Mouse (Mus musculus) right cerebral cortex, adult 2 months (tissue): Measurements from ENCODE around the gene Pgc.

Experiments used
- DNase-seq, 2 experiments: peaks; one replicate each; pipeline ENCODE4 v3.0.0; 2021 to 2022; ENCODE audit warnings: low spot score in 2 of 2

Gene Pgc

GRCm38 (mm10) chr17:47708972-47709371 lies 17.7 kb upstream of the Pgc start:
- no peak for DNase-seq

GRCm38 (mm10) chr17:47710036-47710435 lies 16.6 kb upstream of the Pgc start:
- DNase-seq = no peak

GRCm38 (mm10) chr17:47711883-47712282 lies 14.8 kb upstream of the Pgc start:
- DNase-seq = no peak

- DNase-seq = no peak
Observed at GRCm38 (mm10) chr17:47712889-47713571, 13.6 kb upstream of the Pgc start.

GRCm38 (mm10) chr17:47715037-47715436 lies 11.6 kb upstream of the Pgc start:
- no peak for DNase-seq

- DNase-seq = no peak
Observed at GRCm38 (mm10) chr17:47721183-47721582, 5.5 kb upstream of the Pgc start.

GRCm38 (mm10) chr17:47730633-47731575 lies 4.3 kb downstream of the Pgc start:
- DNase-seq = no peak

- no peak for DNase-seq
Observed at GRCm38 (mm10) chr17:47735553-47736100, 9.0 kb downstream of the Pgc start.

- DNase-seq = peak; percentile 97 to 98
Observed at GRCm38 (mm10) chr17:47736856-47737255, 10.2 kb downstream of the Pgc start, which contains the start of gene Tfeb. TSS of gene Tfeb (plus strand) at chr17:47737030.

- peak; percentile 53 to 75 for DNase-seq
Observed at GRCm38 (mm10) chr17:47737271-47738065, 10.8 kb downstream of the Pgc start.

- peak in 1 of 2 experiments; percentile 5 for DNase-seq
Observed at GRCm38 (mm10) chr17:47738066-47738878, 11.6 kb downstream of the Pgc start.

GRCm38 (mm10) chr17:47738879-47739798 lies 12.5 kb downstream of the Pgc start:
- no peak for DNase-seq

GRCm38 (mm10) chr17:47740186-47740585 lies 13.5 kb downstream of the Pgc start:
- DNase-seq = no peak

- DNase-seq = no peak
Observed at GRCm38 (mm10) chr17:47742991-47743734, 16.5 kb downstream of the Pgc start.

GRCm38 (mm10) chr17:47744086-47744485 lies 17.4 kb downstream of the Pgc start:
- DNase-seq = no peak

- DNase-seq = no peak
Observed at GRCm38 (mm10) chr17:47744746-47745368, 18.2 kb downstream of the Pgc start.

- no peak for DNase-seq
Observed at GRCm38 (mm10) chr17:47748791-47749553, 22.3 kb downstream of the Pgc start.

- DNase-seq = no peak
Observed at GRCm38 (mm10) chr17:47749626-47750025, 23.0 kb downstream of the Pgc start.
